Mouse (Mus musculus): ENCODE measurements around the gene Gm13290. TPM values are rescaled to one million over a fixed set of nuclear protein-coding genes. Genes with fewer than 3 reads are reported as not detected.
"Not testable (repeated sequence)": the region's sequence is repeated elsewhere in the genome, so short reads cannot be mapped to it uniquely, and the experiment has no call there.

The Gm13290 gene
- total and polyA plus RNA-seq, 2 experiments from 2014 or later, result not detected

DNA sequence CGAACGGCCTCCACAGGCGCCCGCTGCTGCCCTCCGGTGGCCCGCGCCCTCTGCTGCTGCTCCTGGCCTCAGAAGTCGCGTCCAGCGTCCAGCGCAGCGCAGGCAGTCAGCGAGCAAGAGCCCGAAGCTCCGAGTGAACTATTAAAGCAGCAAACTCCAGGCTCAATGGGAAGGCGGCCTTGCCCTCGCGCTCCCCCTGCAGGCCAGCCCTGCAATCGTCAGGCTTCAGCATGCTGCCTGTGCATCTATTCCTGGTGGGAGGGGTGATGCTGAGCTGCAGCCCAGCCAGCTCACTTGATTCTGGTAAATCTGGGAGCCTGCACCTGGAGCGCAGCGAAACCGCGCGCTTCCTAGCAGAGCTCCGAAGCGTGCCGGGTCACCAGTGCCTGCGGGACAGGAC lies 14.8 kb downstream of the Gm13290 start, which contains the start of gene Gm13277:
Gm13277 (plus strand) TSS at position 231 of the 400 bp plus-strand sequence.
- TF ChIP-seq CTCF (IDR thresholded peaks at IDR 0.05; ENCODE audit: low read depth), result peak; percentile 62

DNA sequence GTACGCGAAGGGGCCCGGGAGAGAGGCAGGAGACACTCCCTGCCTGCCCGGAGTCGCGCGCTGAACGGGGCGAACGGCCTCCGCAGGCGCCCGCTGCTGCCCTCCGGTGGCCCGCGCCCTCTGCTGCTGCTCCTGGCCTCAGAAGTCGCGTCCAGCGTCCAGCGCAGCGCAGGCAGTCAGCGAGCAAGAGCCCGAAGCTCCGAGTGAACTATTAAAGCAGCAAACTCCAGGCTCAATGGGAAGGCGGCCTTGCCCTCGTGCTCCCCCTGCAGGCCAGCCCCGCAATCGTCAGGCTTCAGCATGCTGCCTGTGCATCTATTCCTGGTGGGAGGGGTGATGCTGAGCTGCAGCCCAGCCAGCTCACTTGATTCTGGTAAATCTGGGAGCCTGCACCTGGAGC lies 17.6 kb downstream of the Gm13290 start, which contains the start of gene Gm13278:
Gm13278 (plus strand) TSS at position 301 of the 400 bp plus-strand sequence.
- not testable (repeated sequence) for H3K9me3 ChIP-seq (ENCODE audit: low read length); H3K27ac ChIP-seq (ENCODE audit: low read depth, low read length); H3K4me3 ChIP-seq (ENCODE audit: low read depth, low read length); H3K36me3 ChIP-seq (ENCODE audit: insufficient read depth); H3K27me3 ChIP-seq (ENCODE audit: insufficient read depth, low read length); H3K4me2 ChIP-seq (ENCODE audit: low read depth); H3K4me1 ChIP-seq (ENCODE audit: insufficient read depth); H3K9ac ChIP-seq; DNase-seq; ATAC-seq
- WGBS, result no CpG with 5 or more reads among the region's 28 CpGs

More for the DNA sequence above, 14.8 kb downstream of the Gm13290 start, which contains the start of gene Gm13277:
- WGBS, result no CpG with 5 or more reads among the region's 28 CpGs
- H3K9me3 ChIP-seq (ENCODE audit: low read length); H3K27ac ChIP-seq (ENCODE audit: low read depth, low read length); H3K4me1 ChIP-seq (ENCODE audit: insufficient read depth); ATAC-seq; H3K4me2 ChIP-seq (ENCODE audit: low read depth); H3K9ac ChIP-seq; H3K36me3 ChIP-seq (ENCODE audit: insufficient read depth); DNase-seq; H3K4me3 ChIP-seq (ENCODE audit: low read depth, low read length); H3K27me3 ChIP-seq (ENCODE audit: insufficient read depth, low read length): not testable (repeated sequence)

DNA sequence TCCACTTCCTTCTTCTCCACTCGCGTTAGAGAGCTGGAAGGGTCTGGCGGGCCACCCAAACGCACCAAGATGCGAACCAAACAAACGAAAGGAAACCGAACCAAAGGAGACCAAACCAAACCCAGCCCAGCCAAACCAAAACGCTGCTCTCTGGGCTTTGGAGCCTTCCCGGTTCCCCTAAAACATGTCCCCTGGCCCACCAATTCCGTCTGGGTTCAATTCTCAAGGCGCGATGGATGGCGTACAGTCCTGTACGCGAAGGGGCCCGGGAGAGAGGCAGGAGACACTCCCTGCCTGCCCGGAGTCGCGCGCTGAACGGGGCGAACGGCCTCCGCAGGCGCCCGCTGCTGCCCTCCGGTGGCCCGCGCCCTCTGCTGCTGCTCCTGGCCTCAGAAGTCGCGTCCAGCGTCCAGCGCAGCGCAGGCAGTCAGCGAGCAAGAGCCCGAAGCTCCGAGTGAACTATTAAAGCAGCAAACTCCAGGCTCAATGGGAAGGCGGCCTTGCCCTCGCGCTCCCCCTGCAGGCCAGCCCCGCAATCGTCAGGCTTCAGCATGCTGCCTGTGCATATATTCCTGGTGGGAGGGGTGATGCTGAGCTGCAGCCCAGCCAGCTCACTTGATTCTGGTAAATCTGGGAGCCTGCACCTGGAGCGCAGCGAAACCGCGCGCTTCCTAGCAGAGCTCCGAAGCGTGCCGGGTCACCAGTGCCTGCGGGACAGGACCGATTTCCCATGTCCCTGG lies 20.5 kb downstream of the Gm13290 start, which contains the start of gene Gm13275:
Gm13275 (plus strand) TSS at position 552 of the 740 bp plus-strand sequence.
- ATAC-seq; H3K9ac ChIP-seq; H3K27me3 ChIP-seq (ENCODE audit: insufficient read depth, low read length); H3K4me2 ChIP-seq (ENCODE audit: low read depth); H3K4me3 ChIP-seq (ENCODE audit: low read depth, low read length); H3K9me3 ChIP-seq (ENCODE audit: low read length); H3K36me3 ChIP-seq (ENCODE audit: insufficient read depth); H3K4me1 ChIP-seq (ENCODE audit: insufficient read depth); H3K27ac ChIP-seq (ENCODE audit: low read depth, low read length); DNase-seq: not testable (repeated sequence)
- WGBS, result 7% methylated on average over 10 of the region's 52 CpGs
- peak; percentile 43 for TF ChIP-seq CTCF (IDR thresholded peaks at IDR 0.05; ENCODE audit: low read depth)

GRCm38 (mm10) chr4:88797097-88797496 lies 23.5 kb downstream of the Gm13290 start, which contains the start of gene Gm13279:
Gm13279 (plus strand) TSS chr4:88797397.
- DNase-seq; H3K9ac ChIP-seq; H3K27ac ChIP-seq (ENCODE audit: low read depth, low read length); ATAC-seq; H3K4me3 ChIP-seq (ENCODE audit: low read depth, low read length); H3K4me1 ChIP-seq (ENCODE audit: insufficient read depth); H3K27me3 ChIP-seq (ENCODE audit: insufficient read depth, low read length); H3K4me2 ChIP-seq (ENCODE audit: low read depth); H3K9me3 ChIP-seq (ENCODE audit: low read length); H3K36me3 ChIP-seq (ENCODE audit: insufficient read depth): not testable (repeated sequence)
- WGBS, result no CpG with 5 or more reads among the region's 28 CpGs

DNA sequence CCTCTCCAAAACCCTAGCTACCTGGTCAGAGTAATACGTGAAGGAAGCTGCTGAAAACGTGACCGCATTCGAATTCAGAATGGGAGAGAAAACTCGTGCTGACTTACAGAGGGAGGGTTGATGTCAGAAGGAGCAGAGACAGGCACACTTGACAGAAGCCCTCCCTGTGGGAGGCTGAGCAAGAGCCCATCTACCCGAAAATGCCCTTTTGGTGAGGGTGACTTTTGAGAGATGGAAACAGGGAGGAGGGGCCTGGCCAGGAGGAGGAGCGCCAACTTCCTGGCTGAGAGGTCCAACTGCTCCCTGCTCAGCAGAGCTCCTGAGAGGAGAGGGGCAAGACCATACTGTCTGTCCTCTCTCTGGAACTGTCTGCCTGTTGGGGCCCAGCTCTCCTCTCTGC lies 25.7 kb downstream of the Gm13290 start, which contains the start of gene Gm13285:
Gm13285 (plus strand) TSS at position 301 of the 400 bp plus-strand sequence.
- H3K4me1 ChIP-seq (ENCODE audit: insufficient read depth); H3K9me3 ChIP-seq (ENCODE audit: low read length); H3K36me3 ChIP-seq (ENCODE audit: insufficient read depth); H3K9ac ChIP-seq; H3K27me3 ChIP-seq (ENCODE audit: insufficient read depth, low read length); DNase-seq; ATAC-seq; H3K4me3 ChIP-seq (ENCODE audit: low read depth, low read length); H3K4me2 ChIP-seq (ENCODE audit: low read depth); H3K27ac ChIP-seq (ENCODE audit: low read depth, low read length): not testable (repeated sequence)
- 12% methylated on average over 3 of the region's 7 CpGs for WGBS

GRCm38 (mm10) chr4:88802954-88803353 lies 29.3 kb downstream of the Gm13290 start, which contains the start of gene Gm13287:
Gm13287 (plus strand) TSS chr4:88803254.
- H3K9ac ChIP-seq; DNase-seq; H3K4me1 ChIP-seq (ENCODE audit: insufficient read depth); H3K27ac ChIP-seq (ENCODE audit: low read depth, low read length); H3K4me3 ChIP-seq (ENCODE audit: low read depth, low read length); H3K4me2 ChIP-seq (ENCODE audit: low read depth); H3K27me3 ChIP-seq (ENCODE audit: insufficient read depth, low read length); H3K9me3 ChIP-seq (ENCODE audit: low read length); H3K36me3 ChIP-seq (ENCODE audit: insufficient read depth); ATAC-seq: not testable (repeated sequence)
- WGBS, result no CpG with 5 or more reads among the region's 29 CpGs

GRCm38 (mm10) chr4:88805231-88805630 lies 31.6 kb downstream of the Gm13290 start, which contains the start of gene Gm13288:
Gm13288 (plus strand) TSS chr4:88805531.
- H3K4me3 ChIP-seq (ENCODE audit: low read depth, low read length); H3K27me3 ChIP-seq (ENCODE audit: insufficient read depth, low read length); H3K9me3 ChIP-seq (ENCODE audit: low read length); H3K27ac ChIP-seq (ENCODE audit: low read depth, low read length); ATAC-seq; H3K9ac ChIP-seq; H3K4me1 ChIP-seq (ENCODE audit: insufficient read depth); H3K36me3 ChIP-seq (ENCODE audit: insufficient read depth); DNase-seq: not testable (repeated sequence)
- WGBS, result no CpG with 5 or more reads among the region's 8 CpGs
- H3K4me2 ChIP-seq (ENCODE audit: low read depth), result peak within 1 kb of the TSS; percentile 45

DNA sequence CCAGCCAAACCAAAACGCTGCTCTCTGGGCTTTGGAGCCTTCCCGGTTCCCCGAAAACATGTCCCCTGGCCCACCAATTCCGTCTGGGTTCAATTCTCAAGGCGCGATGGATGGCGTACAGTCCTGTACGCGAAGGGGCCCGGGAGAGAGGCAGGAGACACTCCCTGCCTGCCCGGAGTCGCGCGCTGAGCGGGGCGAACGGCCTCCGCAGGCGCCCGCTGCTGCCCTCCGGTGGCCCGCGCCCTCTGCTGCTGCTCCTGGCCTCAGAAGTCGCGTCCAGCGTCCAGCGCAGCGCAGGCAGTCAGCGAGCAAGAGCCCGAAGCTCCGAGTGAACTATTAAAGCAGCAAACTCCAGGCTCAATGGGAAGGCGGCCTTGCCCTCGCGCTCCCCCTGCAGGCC lies 32.1 kb downstream of the Gm13290 start:
- DNase-seq; H3K9me3 ChIP-seq (ENCODE audit: low read length); ATAC-seq; H3K27me3 ChIP-seq (ENCODE audit: insufficient read depth, low read length); H3K4me1 ChIP-seq (ENCODE audit: insufficient read depth); H3K36me3 ChIP-seq (ENCODE audit: insufficient read depth); H3K9ac ChIP-seq; H3K4me3 ChIP-seq (ENCODE audit: low read depth, low read length); H3K27ac ChIP-seq (ENCODE audit: low read depth, low read length): not testable (repeated sequence)
- 0% methylated on average over 6 of the region's 34 CpGs for WGBS
- H3K4me2 ChIP-seq (ENCODE audit: low read depth), result peak overlapping the region; percentile 45

Measured in forebrain, postnatal 0 days (tissue).